Mouse (Mus musculus): ENCODE measurements around the gene Rpl36a-ps1.

Gene Rpl36a-ps1

DNA sequence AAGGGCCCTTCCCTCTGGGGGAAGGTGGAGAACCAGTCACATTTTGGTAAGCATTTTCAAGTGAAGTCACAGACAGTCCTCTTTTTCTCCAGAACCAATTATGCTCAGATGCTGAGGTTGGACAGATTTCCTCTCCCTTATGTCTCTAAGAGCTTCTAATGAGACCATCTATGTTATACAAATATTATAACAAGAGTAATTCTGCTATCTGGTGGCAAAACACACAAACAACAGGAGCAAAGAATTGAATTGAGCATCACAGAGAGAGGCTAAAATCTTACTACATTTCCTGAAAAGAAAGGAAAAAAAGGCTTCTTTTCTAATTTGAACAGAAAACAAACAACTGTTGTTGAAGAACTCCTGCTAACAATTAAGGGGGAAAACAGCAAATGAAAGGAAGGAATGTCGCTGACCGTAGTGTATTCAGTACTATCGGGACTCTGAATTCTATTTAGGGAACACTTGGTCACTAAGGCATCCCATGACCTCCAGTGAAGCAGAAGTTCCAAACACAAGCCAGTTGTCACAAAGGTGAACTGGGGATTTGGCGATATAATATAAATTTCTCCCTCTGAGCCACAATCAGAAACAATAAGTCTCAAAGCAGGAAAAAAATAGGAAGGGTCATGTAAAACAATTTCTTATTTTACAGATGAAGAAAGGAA is 42.4 kb downstream of the Rpl36a-ps1 start:
- no peak for DNase-seq (ENCODE audit: low spot score in 2 of 2)

All from thymus, postnatal 10 days (tissue).